Mouse (Mus musculus): Measurements from ENCODE around the gene Tagln3. TPM values are rescaled to one million over a fixed set of nuclear protein-coding genes. Genes with fewer than 3 reads are reported as not detected.
A peak's percentile ranks its signal among the peaks of the same experiment; 100 is the strongest.

Gene Tagln3
- total RNA-seq (2021), result under 1 TPM; 0.43 to 0.64 TPM

- no peak for DNase-seq
- intact Hi-C loops (cut with DNase I), result no loop called here
These were observed at the start of gene Tagln3 for GRCm38 (mm10) chr16:45724061-45724741. Gene Tagln3, minus strand, starts transcription at chr16:45724608.

- intact Hi-C loops (cut with DNase I), result no loop called here
- DNase-seq, result no peak
These were observed 46.5 kb upstream of the Tagln3 start for GRCm38 (mm10) chr16:45770914-45771313.

GRCm38 (mm10) chr16:45767853-45768640 is 43.6 kb upstream of the Tagln3 start:
- DNase-seq, result no peak
- intact Hi-C loops (cut with DNase I), result no loop called here

- no peak for DNase-seq
- intact Hi-C loops (cut with DNase I), result no loop called here
These were observed 43.0 kb upstream of the Tagln3 start for GRCm38 (mm10) chr16:45767434-45767833.

GRCm38 (mm10) chr16:45765801-45766494 is 41.5 kb upstream of the Tagln3 start:
- no peak for DNase-seq
- intact Hi-C loops (cut with DNase I), result no loop called here

GRCm38 (mm10) chr16:45765102-45765501 is 40.7 kb upstream of the Tagln3 start:
- intact Hi-C loops (cut with DNase I), result no loop called here
- no peak for DNase-seq

- intact Hi-C loops (cut with DNase I), result no loop called here
- DNase-seq, result no peak
These were observed 38.6 kb upstream of the Tagln3 start for GRCm38 (mm10) chr16:45762859-45763505.

GRCm38 (mm10) chr16:45761425-45761824 is 37.0 kb upstream of the Tagln3 start:
- intact Hi-C loops (cut with DNase I), result no loop called here

GRCm38 (mm10) chr16:45758726-45759269 is 34.4 kb upstream of the Tagln3 start:
- intact Hi-C loops (cut with DNase I), result no loop called here
- no peak for DNase-seq

More at GRCm38 (mm10) chr16:45761425-45761824, 37.0 kb upstream of the Tagln3 start:
- DNase-seq, result no peak

- peak; percentile 53 for DNase-seq
- intact Hi-C loops (cut with DNase I), result loop anchor here (2.0 kb wide), 5 partner anchors 29 to 265 kb away; no protein-coding TSS in a partner anchor
These were observed 33.1 kb upstream of the Tagln3 start for GRCm38 (mm10) chr16:45757421-45758078.

GRCm38 (mm10) chr16:45756855-45757254 is 32.4 kb upstream of the Tagln3 start:
- DNase-seq, result peak; percentile 33 to 44
- intact Hi-C loops (cut with DNase I), result loop anchor here (2.0 kb wide), 5 partner anchors 30 to 266 kb away; no protein-coding TSS in a partner anchor

GRCm38 (mm10) chr16:45743591-45744144 is 19.3 kb upstream of the Tagln3 start:
- no peak for DNase-seq
- intact Hi-C loops (cut with DNase I), result loop anchor here (5.0 kb wide), 1 partner anchor 54 kb away; no protein-coding TSS in a partner anchor

- DNase-seq, result peak; percentile 95
- intact Hi-C loops (cut with DNase I), result loop anchor here (5.0 kb wide), 1 partner anchor 54 kb away; no protein-coding TSS in a partner anchor
These were observed 18.4 kb upstream of the Tagln3 start, which contains the start of gene Abhd10 for GRCm38 (mm10) chr16:45742615-45743476. Gene Abhd10, minus strand, starts transcription at chr16:45742955.

- intact Hi-C loops (cut with DNase I), result no loop called here
- DNase-seq, result no peak
These were observed 13.5 kb upstream of the Tagln3 start for GRCm38 (mm10) chr16:45737880-45738279.

GRCm38 (mm10) chr16:45736724-45737123 is 12.3 kb upstream of the Tagln3 start:
- no peak for DNase-seq
- intact Hi-C loops (cut with DNase I), result no loop called here

- DNase-seq, result no peak
- intact Hi-C loops (cut with DNase I), result no loop called here
These were observed 4.8 kb upstream of the Tagln3 start for GRCm38 (mm10) chr16:45729163-45729562.

GRCm38 (mm10) chr16:45724742-45725102 is 314 bp upstream of the Tagln3 start:
- intact Hi-C loops (cut with DNase I), result no loop called here
- DNase-seq, result no peak

GRCm38 (mm10) chr16:45723172-45723901 is 1.1 kb downstream of the Tagln3 start:
- no peak for DNase-seq
- intact Hi-C loops (cut with DNase I), result no loop called here
